Mouse (Mus musculus) lung, adult 2 months (tissue): Measurements from ENCODE around the gene Gm20388.

Experiments used
- CTCF ChIP-seq: fragments of 200-500 bp; IDR thresholded peaks from 2 replicates; pipeline ENCODE4 v1.5.1; 2011; ENCODE audit warnings: mild to moderate bottlenecking, low read length, control low read depth; ENCODE audit not compliant: insufficient read depth
- POLR2A ChIP-seq: fragments of 200-500 bp; IDR thresholded peaks from 2 replicates; pipeline ENCODE4 v1.6.1; 2011; ENCODE audit warnings: low read depth, mild to moderate bottlenecking, control low read depth, low read length, borderline replicate concordance; ENCODE audit errors: extremely low read depth

- no peak for TF ChIP-seq CTCF
- no peak for TF ChIP-seq POLR2A
These were observed 3967.2 kb downstream of the Gm20388 start for GRCm38 (mm10) chr8:123877865-123878264.
